Mouse (Mus musculus) heart, embryonic 16.5 days (tissue): Measurements from ENCODE around the gene D16Ertd472e. TPM values are rescaled to one million over a fixed set of nuclear protein-coding genes. Genes with fewer than 3 reads are reported as not detected.

Experiments used
- ATAC-seq: fragments of 200-750 bp; cut with Nextera tagmentation; replicated peaks from 2 replicates; pipeline ENCODE4 v1.8.0; 2017; ENCODE audit warnings: moderate number of reproducible peaks; ENCODE audit not compliant: insufficient read depth, low FRiP score; ENCODE audit errors: extremely low read depth
- H3K27ac ChIP-seq: fragments of 300-500 bp; sonication (generic); 2 replicates; pipeline ENCODE4 v1.5.1; 2014; ENCODE audit warnings: mild to moderate bottlenecking, low read length, control low read depth, moderate library complexity
- H3K27me3 ChIP-seq: fragments of 300-500 bp; sonication (generic); 2 replicates; pipeline ENCODE4 v1.6.1; 2014; ENCODE audit warnings: low read length, mixed read lengths; ENCODE audit not compliant: control insufficient read depth, insufficient read depth
- H3K36me3 ChIP-seq: fragments of 300-500 bp; sonication (generic); 2 replicates; pipeline ENCODE4 v1.6.1; 2014; ENCODE audit not compliant: control insufficient read depth, insufficient read depth
- H3K4me1 ChIP-seq: fragments of 300-500 bp; sonication (generic); 2 replicates; pipeline ENCODE4 v1.6.1; 2014; ENCODE audit warnings: low read length, mixed read lengths; ENCODE audit not compliant: control insufficient read depth, insufficient read depth
- H3K4me2 ChIP-seq: fragments of 300-500 bp; sonication (generic); 2 replicates; pipeline ENCODE4 v1.6.1; 2014; ENCODE audit warnings: low read depth, mild to moderate bottlenecking, control low read depth, low read length
- H3K4me3 ChIP-seq: fragments of 300-500 bp; sonication (generic); 2 replicates; pipeline ENCODE4 v1.5.1; 2014; ENCODE audit warnings: mild to moderate bottlenecking, control low read depth, low read length
- H3K9ac ChIP-seq: fragments of 300-500 bp; sonication (generic); 2 replicates; pipeline ENCODE4 v1.6.1; 2014; ENCODE audit warnings: low read length, control low read depth
- H3K9me3 ChIP-seq: fragments of 300-500 bp; sonication (generic); replicated peaks from 2 replicates; pipeline ENCODE4 v1.6.1; 2016; ENCODE audit warnings: low read length; ENCODE audit not compliant: control insufficient read depth
- WGBS: fragments of 180-500 bp; shearing (Covaris S2); extraction: QIAGEN DNeasy Blood & Tissue Kit; methylation state at CpG from one replicate; pipeline ENCODE4 v1.1.7; 2014; 5-methylcytosine and 5-hydroxymethylcytosine counted together
- polyA plus RNA-seq: library from polyadenylated mRNA; unstranded; fragments of >200 nt; fragmentation: Nextera tagmentation; extraction: Ambion mirVana; gene quantifications from 2 replicates; pipeline ENCODE4 v1.2.1, GENCODE M21; 2015

The D16Ertd472e gene
- polyA plus RNA-seq, 1 experiment from 2014 or later = 9.6 TPM

DNA sequence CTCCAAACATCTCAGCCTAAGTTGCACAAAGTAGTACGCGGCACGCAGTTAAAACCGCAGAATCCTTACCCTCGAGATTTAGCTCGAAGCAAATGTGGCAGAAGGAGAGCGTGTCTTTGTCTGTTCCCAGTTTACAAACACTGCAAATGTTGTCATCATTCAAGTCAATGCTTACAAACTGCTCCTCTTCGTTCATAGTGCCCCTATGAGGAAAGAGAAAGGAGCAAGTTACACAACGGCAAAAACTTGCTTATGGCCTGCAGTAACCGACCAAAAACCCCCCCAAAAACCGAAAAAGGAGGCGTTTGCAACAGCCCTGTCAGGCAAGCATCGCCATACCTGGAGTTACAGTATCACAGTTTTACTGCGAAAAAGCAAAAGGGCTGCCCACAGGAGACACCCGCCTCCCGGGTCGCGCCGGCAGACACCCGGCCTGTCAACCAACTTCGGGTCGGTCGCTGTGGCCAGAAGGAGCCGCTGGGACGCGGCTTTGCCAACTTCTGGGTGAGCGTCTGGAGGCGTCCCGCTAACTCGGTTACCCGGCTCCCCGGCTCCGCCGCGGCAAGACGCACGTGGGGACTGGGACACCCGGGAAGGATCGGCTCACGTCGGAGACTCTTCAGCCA is 543 bp downstream of the D16Ertd472e start:
- Histone ChIP-seq H3K9me3 (no peaks in the 10 kb centered on the region), H3K9ac (peak overlapping the region; percentile 90), H3K4me3 (peak overlapping the region; percentile 85), H3K27ac (peak overlapping the region; percentile 92), H3K36me3 (no peaks in the 10 kb centered on the region), H3K4me2 (peak overlapping the region; percentile 85), H3K27me3 (no peaks in the 10 kb centered on the region), H3K4me1 (peaks cover 6% of the 10 kb centered on the region; the same call in 1 of the 2 replicates)
- peak; percentile 72 for ATAC-seq
- 0% methylated on average over 41 of the region's 41 CpGs for WGBS

- no peak for ATAC-seq
- H3K27ac ChIP-seq = no peak overlapping the region; the same call in 1 of the 2 replicates
- H3K9ac ChIP-seq = peak overlapping the region; percentile 90
- peak overlapping the region; percentile 85 for H3K4me2 ChIP-seq
- H3K27me3 ChIP-seq = no peaks in the 10 kb centered on the region
- 35% methylated on average over 4 of the region's 4 CpGs for WGBS
- peaks cover 6% of the 10 kb centered on the region; the same call in 1 of the 2 replicates for H3K4me1 ChIP-seq
- H3K4me3 ChIP-seq = peak overlapping the region; percentile 85
- H3K36me3 ChIP-seq = no peaks in the 10 kb centered on the region
- H3K9me3 ChIP-seq = no peaks in the 10 kb centered on the region
Measured at GRCm38 (mm10) chr16:78575190-78575851, 1.2 kb downstream of the D16Ertd472e start.

DNA sequence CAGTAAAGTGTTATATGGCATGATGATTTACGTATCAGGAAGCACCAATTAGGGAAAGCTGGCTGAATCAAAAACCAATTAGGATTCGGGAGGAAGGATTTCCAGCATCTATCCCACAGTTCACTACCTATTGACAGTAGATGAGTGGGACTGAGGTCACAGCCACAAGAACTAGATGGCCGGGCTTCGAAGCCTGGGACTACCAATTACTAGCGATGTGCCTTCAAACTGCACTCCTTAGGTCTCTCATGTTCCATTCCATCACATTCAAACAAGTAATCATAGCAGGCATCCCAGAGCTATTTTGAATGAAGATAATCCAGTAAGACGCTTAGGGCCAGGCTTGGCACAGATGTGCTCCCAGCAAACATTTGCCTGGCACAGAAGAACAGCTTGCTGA is 2.3 kb downstream of the D16Ertd472e start:
- WGBS = 77% methylated on average over 6 of the region's 6 CpGs
- no peak for ATAC-seq
- no peak overlapping the region for H3K27ac ChIP-seq
- H3K27me3 ChIP-seq = no peaks in the 10 kb centered on the region
- H3K4me2 ChIP-seq = peak overlapping the region; percentile 5
- H3K4me3 ChIP-seq = no peak overlapping the region
- H3K36me3 ChIP-seq = no peaks in the 10 kb centered on the region
- H3K9ac ChIP-seq = no peak overlapping the region
- peaks cover 6% of the 10 kb centered on the region; the same call in 1 of the 2 replicates for H3K4me1 ChIP-seq
- no peaks in the 10 kb centered on the region for H3K9me3 ChIP-seq

DNA sequence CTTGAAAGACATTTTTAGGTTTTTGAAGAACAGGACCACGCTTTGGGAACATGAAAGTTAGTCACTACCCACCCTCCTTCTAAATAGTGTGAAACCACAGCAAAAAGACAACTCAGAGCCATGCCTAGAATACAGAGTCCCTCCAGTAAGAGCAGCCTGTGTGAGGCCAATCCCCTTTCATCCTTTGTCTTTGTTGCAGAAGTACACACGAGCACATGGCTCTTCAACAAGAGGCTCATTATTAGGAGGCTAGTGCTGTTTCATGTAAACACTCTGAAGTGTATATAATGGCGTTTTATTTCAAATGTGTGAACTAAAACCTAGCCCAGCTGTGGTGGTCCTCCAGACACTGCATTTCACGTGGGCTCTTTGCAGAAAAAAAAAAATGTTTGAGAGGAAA is 3.5 kb downstream of the D16Ertd472e start:
- Histone ChIP-seq H3K4me3 (no peak overlapping the region), H3K9me3 (no peaks in the 10 kb centered on the region), H3K27ac (no peak overlapping the region), H3K9ac (no peak overlapping the region), H3K36me3 (no peaks in the 10 kb centered on the region), H3K27me3 (no peaks in the 10 kb centered on the region), H3K4me1 (peaks cover 6% of the 10 kb centered on the region; the same call in 1 of the 2 replicates), H3K4me2 (no peak overlapping the region)
- no peak for ATAC-seq
- 68% methylated on average over 4 of the region's 4 CpGs for WGBS

DNA sequence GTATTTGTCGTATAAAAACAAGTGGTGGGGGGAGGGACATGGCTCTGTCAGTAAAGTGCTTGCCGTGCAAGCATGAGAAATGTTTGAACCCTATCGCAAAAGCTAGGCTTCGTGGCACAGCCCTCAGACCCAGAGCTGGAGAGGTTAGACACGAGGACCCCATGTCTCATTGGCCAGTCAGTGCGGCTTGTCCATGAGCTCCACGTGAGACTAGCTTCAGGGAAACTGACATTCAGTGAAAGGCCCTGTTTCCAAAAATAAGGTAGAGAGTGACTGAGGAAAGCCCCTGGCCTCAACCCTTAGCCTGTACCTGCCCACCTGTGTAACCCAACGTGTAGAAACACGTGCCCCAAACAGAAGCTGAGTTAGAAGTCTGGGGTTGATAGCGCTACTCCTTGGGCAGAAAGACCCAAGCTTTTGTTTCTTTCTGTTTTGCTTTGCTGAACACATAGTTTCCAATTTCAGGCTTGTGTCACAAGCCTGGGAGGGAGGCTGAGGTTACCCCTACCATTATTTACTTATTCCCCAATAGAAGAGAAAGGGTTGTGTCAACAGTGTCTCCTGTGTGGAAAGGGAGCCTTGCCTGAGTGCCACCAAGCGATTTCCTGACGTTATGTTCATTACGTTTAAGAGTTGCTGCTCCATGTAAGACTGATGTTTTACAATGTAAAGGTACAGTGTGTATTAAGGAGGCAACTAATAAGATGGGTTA is 12.2 kb downstream of the D16Ertd472e start:
- H3K4me1 ChIP-seq = peaks cover 3% of the 10 kb centered on the region; the same call in 1 of the 2 replicates
- peaks cover 6% of the 10 kb centered on the region; the same call in 1 of the 2 replicates for H3K36me3 ChIP-seq
- no peaks in the 10 kb centered on the region for H3K27me3 ChIP-seq
- H3K9ac ChIP-seq = no peak overlapping the region
- H3K4me3 ChIP-seq = no peak overlapping the region
- peak overlapping the region; percentile 4; the same call in 1 of the 2 replicates for H3K4me2 ChIP-seq
- peak overlapping the region; percentile 55; the same call in 1 of the 2 replicates for H3K27ac ChIP-seq
- peak; percentile 62; the same call in 1 of the 2 replicates for ATAC-seq
- WGBS = 79% methylated on average over 13 of the region's 13 CpGs
- H3K9me3 ChIP-seq = no peaks in the 10 kb centered on the region

DNA sequence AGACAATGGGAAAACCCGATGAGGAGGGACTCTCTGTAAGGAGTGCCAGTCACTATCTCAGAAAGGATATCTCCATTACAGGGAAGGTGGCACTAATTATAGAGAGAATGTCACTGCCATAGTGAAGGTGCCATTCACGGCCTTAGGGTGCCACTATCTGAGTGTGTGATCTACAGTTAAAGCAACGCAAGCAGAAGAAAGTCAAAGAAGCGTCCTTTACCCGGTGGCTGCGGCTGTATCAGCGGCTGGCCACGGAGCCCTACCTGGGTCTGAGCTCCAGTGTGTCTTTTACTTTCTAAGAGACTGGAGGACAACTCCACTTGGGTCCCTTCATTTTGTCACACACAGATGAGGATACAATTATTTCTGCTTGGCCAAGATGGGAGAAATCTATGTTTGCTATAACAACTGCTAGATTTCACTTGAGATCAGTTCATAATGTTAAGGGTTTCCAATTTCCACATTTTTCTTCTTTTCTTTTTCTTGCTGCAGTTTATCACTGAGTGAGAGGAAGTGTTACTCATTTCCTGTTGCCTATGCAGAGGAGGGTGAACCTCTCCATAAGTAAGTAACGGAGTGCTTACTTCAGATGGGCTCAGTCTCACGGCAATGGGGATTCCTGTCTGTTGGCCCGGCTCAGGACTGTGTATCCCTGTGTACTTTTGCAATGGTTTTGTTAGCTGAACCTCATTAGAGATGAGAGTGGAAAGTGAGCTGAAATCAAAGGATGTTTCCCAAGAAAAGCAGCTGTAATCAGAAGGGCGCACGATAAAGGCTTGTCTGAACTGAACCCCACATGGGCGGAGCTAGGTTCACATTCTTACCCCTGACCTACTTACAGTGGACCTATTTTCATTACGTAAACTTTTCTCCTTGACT is 13.2 kb downstream of the D16Ertd472e start:
- Histone ChIP-seq H3K27ac (peak overlapping the region; percentile 55; the same call in 1 of the 2 replicates), H3K4me3 (no peak overlapping the region), H3K9ac (no peak overlapping the region), H3K36me3 (peaks cover 6% of the 10 kb centered on the region; the same call in 1 of the 2 replicates), H3K27me3 (no peaks in the 10 kb centered on the region), H3K9me3 (no peaks in the 10 kb centered on the region), H3K4me1 (peaks cover 3% of the 10 kb centered on the region; the same call in 1 of the 2 replicates), H3K4me2 (peak overlapping the region; percentile 4; the same call in 1 of the 2 replicates)
- peak; percentile 79 for ATAC-seq
- 57% methylated on average over 15 of the region's 15 CpGs for WGBS

DNA sequence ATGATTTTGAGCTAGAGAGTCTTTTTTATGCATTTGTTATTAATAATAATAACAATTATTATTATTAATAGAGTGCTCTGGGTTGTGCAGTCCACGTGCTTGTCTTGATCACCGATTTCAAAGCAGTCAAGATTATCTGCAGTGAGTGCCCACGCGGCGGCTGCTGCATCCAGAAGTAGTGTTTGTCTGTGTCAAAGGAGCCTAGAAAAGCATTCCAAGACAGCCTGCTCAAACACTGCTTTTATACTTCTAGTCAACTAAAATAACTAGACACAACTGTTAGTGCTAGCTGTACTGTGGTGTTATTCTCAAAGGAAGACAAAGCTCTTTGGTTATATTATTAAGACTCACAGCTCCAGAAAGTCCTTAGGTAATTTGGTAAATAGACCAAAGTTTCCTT is 15.9 kb downstream of the D16Ertd472e start:
- H3K27ac ChIP-seq = no peak overlapping the region
- H3K36me3 ChIP-seq = peaks cover 6% of the 10 kb centered on the region; the same call in 1 of the 2 replicates
- H3K4me3 ChIP-seq = no peak overlapping the region
- ATAC-seq = no peak
- H3K9me3 ChIP-seq = no peaks in the 10 kb centered on the region
- WGBS = 78% methylated on average over 5 of the region's 5 CpGs
- H3K27me3 ChIP-seq = no peaks in the 10 kb centered on the region
- peaks cover 3% of the 10 kb centered on the region; the same call in 1 of the 2 replicates for H3K4me1 ChIP-seq
- no peak overlapping the region for H3K9ac ChIP-seq
- no peak overlapping the region for H3K4me2 ChIP-seq

GRCm38 (mm10) chr16:78560063-78560462 is 16.4 kb downstream of the D16Ertd472e start:
- peaks cover 3% of the 10 kb centered on the region; the same call in 1 of the 2 replicates for H3K4me1 ChIP-seq
- H3K27ac ChIP-seq = no peak overlapping the region; the same call in 1 of the 2 replicates
- H3K4me2 ChIP-seq = no peak overlapping the region
- no peaks in the 10 kb centered on the region for H3K27me3 ChIP-seq
- 79% methylated on average over 15 of the region's 15 CpGs for WGBS
- H3K9ac ChIP-seq = no peak overlapping the region
- H3K4me3 ChIP-seq = no peak overlapping the region
- peaks cover 6% of the 10 kb centered on the region; the same call in 1 of the 2 replicates for H3K36me3 ChIP-seq
- no peaks in the 10 kb centered on the region for H3K9me3 ChIP-seq
- ATAC-seq = no peak
